In the genomic region with DNA sequence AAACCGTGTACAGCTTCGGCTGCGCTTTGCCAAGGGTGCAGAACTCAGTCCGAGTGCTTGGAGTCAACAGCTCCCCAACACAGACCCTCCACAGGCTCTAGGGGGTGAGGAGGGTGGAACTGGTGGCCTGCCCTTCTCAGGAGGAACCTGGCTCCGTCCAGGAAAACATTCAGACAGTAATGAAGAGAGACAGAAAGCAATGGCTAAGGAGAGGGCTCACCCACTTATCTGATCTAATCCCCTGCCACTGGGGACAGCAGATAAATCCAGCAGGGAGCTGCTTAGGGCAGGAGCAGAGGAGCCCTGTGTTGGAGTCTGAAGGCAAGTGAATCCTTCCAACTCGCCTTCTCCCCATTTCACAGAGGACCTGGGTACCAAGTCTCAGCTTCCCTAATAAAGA, we compare ENCODE assay signal across 11 mouse cellular contexts.
DNase-seq lines count a peak whose midpoint lies in the region; ATAC-seq and TF ChIP-seq lines count a peak whose summit lies in the region.
"Had no signal": no experiment of that assay in that cellular context is flagged by ENCODE, and none has a peak within 500 bp of the region (broad histone marks: within the 10 kb centered on the region; RNA-seq: fewer than 3 reads in every experiment).

No protein-coding gene starts in this region.

- H3K27ac ChIP-seq in heart, embryonic 13.5 days (replicated peaks) = no peak overlapping the region
- no peak overlapping the region for H3K27ac ChIP-seq in midbrain, embryonic 10.5 days (replicated peaks)
- no peak overlapping the region for H3K27ac ChIP-seq in midbrain, embryonic 11.5 days (ENCODE audit: low read depth, low read length)
- H3K27ac ChIP-seq in limb, embryonic 14.5 days (replicated peaks; ENCODE audit: low read depth, low read length) = no peak overlapping the region
- H3K27ac ChIP-seq in stomach, embryonic 15.5 days = no peak overlapping the region

- H3K27me3 ChIP-seq in heart, embryonic 13.5 days (replicated peaks) = peaks cover 33% of the 10 kb centered on the region
- H3K27me3 ChIP-seq in midbrain, embryonic 10.5 days (ENCODE audit: low read depth, poor library complexity, severe bottlenecking) = peaks cover 10% of the 10 kb centered on the region
- H3K27me3 ChIP-seq in midbrain, embryonic 11.5 days (ENCODE audit: control insufficient read depth, insufficient read depth, low read length) = no peaks in the 10 kb centered on the region
- H3K27me3 ChIP-seq in limb, embryonic 14.5 days (ENCODE audit: control insufficient read depth, insufficient read depth, low read length) = peaks cover 15% of the 10 kb centered on the region; the same call in 1 of the 2 replicates
- H3K27me3 ChIP-seq in stomach, embryonic 15.5 days (replicated peaks) = no peaks in the 10 kb centered on the region

- peak overlapping the region; percentile 33 for H3K9ac ChIP-seq in heart, embryonic 13.5 days
- no peak overlapping the region for H3K9ac ChIP-seq in midbrain, embryonic 11.5 days (ENCODE audit: low read length)
- no peak overlapping the region for H3K9ac ChIP-seq in limb, embryonic 14.5 days (ENCODE audit: low read depth, low read length, severe bottlenecking)
- no peak overlapping the region for H3K9ac ChIP-seq in stomach, embryonic 15.5 days

- no peaks in the 10 kb centered on the region for H3K9me3 ChIP-seq in heart, embryonic 13.5 days
- no peaks in the 10 kb centered on the region for H3K9me3 ChIP-seq in midbrain, embryonic 10.5 days (replicated peaks)
- H3K9me3 ChIP-seq in midbrain, embryonic 11.5 days (ENCODE audit: control insufficient read depth, low read length) = no peaks in the 10 kb centered on the region
- no peaks in the 10 kb centered on the region for H3K9me3 ChIP-seq in limb, embryonic 14.5 days (ENCODE audit: control insufficient read depth, low read length)
- no peaks in the 10 kb centered on the region for H3K9me3 ChIP-seq in stomach, embryonic 15.5 days

- H3K4me1 ChIP-seq in heart, embryonic 13.5 days = peaks cover 15% of the 10 kb centered on the region; the same call in 1 of the 2 replicates
- peaks cover 10% of the 10 kb centered on the region for H3K4me1 ChIP-seq in midbrain, embryonic 10.5 days
- no peaks in the 10 kb centered on the region for H3K4me1 ChIP-seq in midbrain, embryonic 11.5 days (ENCODE audit: control insufficient read depth, insufficient read depth, low read length)
- H3K4me1 ChIP-seq in limb, embryonic 14.5 days (ENCODE audit: control insufficient read depth, insufficient read depth, low read length) = peaks cover 16% of the 10 kb centered on the region; the same call in 1 of the 2 replicates
- H3K4me1 ChIP-seq in stomach, embryonic 15.5 days = no peaks in the 10 kb centered on the region

- no peak for ATAC-seq in heart, embryonic 13.5 days (ENCODE audit: extremely low read depth, insufficient number of reproducible peaks, low FRiP score, low TSS enrichment)
- no peak for ATAC-seq in midbrain, embryonic 11.5 days (ENCODE audit: low FRiP score)
- ATAC-seq in limb, embryonic 14.5 days (ENCODE audit: low FRiP score, low read depth) = no peak
- ATAC-seq in stomach, embryonic 15.5 days (ENCODE audit: insufficient read depth, low FRiP score, low read depth) = no peak

- H3K4me3 ChIP-seq in heart, embryonic 13.5 days = peak overlapping the region; percentile 38
- peak overlapping the region; percentile 14; the same call in 1 of the 2 replicates for H3K4me3 ChIP-seq in midbrain, embryonic 10.5 days
- no peak overlapping the region for H3K4me3 ChIP-seq in midbrain, embryonic 11.5 days (ENCODE audit: low read depth, low read length)
- H3K4me3 ChIP-seq in limb, embryonic 14.5 days (replicated peaks; ENCODE audit: low read length) = 0 out of 2 replicates have a peak overlapping the region, but pooled peaks have one; percentile 12
- no peak overlapping the region for H3K4me3 ChIP-seq in stomach, embryonic 15.5 days (replicated peaks)

- TF ChIP-seq POLR2A in limb, embryonic 14.5 days (IDR thresholded peaks at IDR 0.05; ENCODE audit: borderline replicate concordance, extremely low read depth, insufficient read depth, insufficient read length) = no peak

- H3K4me2 ChIP-seq in heart, embryonic 13.5 days = peak overlapping the region; percentile 64
- H3K4me2 ChIP-seq in midbrain, embryonic 11.5 days = no peak overlapping the region
- peak overlapping the region; percentile 25 for H3K4me2 ChIP-seq in limb, embryonic 14.5 days (replicated peaks; ENCODE audit: low read depth, low read length, severe bottlenecking)
- H3K4me2 ChIP-seq in stomach, embryonic 15.5 days = 0 out of 2 replicates have a peak overlapping the region, but pooled peaks have one; percentile 21

- no peaks in the 10 kb centered on the region for H3K36me3 ChIP-seq in heart, embryonic 13.5 days
- H3K36me3 ChIP-seq in midbrain, embryonic 10.5 days = no peaks in the 10 kb centered on the region
- no peaks in the 10 kb centered on the region for H3K36me3 ChIP-seq in midbrain, embryonic 11.5 days (ENCODE audit: control insufficient read depth, insufficient read depth, low read length)
- H3K36me3 ChIP-seq in limb, embryonic 14.5 days (ENCODE audit: control insufficient read depth, insufficient read depth, low read length) = no peaks in the 10 kb centered on the region
- H3K36me3 ChIP-seq in stomach, embryonic 15.5 days = no peaks in the 10 kb centered on the region

- no peak for DNase-seq in heart, postnatal 10 days
- DNase-seq in midbrain, embryonic 10.5 days (ENCODE audit: low spot score) = no peak
- DNase-seq in midbrain, embryonic 11.5 days (ENCODE audit: low spot score, missing footprints) = no peak
- DNase-seq in limb, embryonic 14.5 days (ENCODE audit: low spot score) = no peak
- no peak for DNase-seq in urinary bladder, adult 18-20 months (ENCODE audit: low spot score in 2 of 2)
- no peak for DNase-seq in layer of hippocampus, postnatal 25 days (ENCODE audit: extremely low spot score in 1 of 2, low spot score in 1 of 2)
- DNase-seq: gastrocnemius, postnatal 25 days; layer of hippocampus, postnatal 36 days; right cerebral cortex, adult 18-20 months had no signal

- intact Hi-C loops in heart, postnatal 10 days (cut with DNase I) = no loop called here

- 31% methylated on average over 6 of the region's 6 CpGs for WGBS in heart, embryonic 13.5 days
- WGBS in midbrain, embryonic 10.5 days = 44% methylated on average over 6 of the region's 6 CpGs
- 49% methylated on average over 6 of the region's 6 CpGs for WGBS in midbrain, embryonic 11.5 days
- 25% methylated on average over 6 of the region's 6 CpGs for WGBS in limb, embryonic 14.5 days
- WGBS in stomach, embryonic 15.5 days = 34% methylated on average over 6 of the region's 6 CpGs

Comparison
In these comparisons a context has a peak if more than half of its experiments do, and no peak if none do; other contexts are left out.
1. H3K4me3 ChIP-seq: peak in heart, embryonic 13.5 days (single experiment), midbrain, embryonic 10.5 days (single experiment) and limb, embryonic 14.5 days (single experiment); none in midbrain, embryonic 11.5 days (single experiment) and stomach, embryonic 15.5 days (single experiment).